Mouse (Mus musculus) forebrain, embryonic 14.5 days (tissue): ENCODE measurements at regions not wholly inside any gene's neighbourhood (a gene's known extent, or its start where the extent isn't known, plus 50 kb on each side); places are given as distances from the start of the nearest gene placed in this dataset.

Experiments
- ATAC-seq: fragments of 200-750 bp; cut with Nextera tagmentation; 2 replicates; pipeline ENCODE4 v1.8.0; 2017; ENCODE audit warnings: mild to moderate bottlenecking, moderate library complexity
- DNase-seq: peaks from one replicate; pipeline ENCODE4 v3.0.0-alpha.2; 2015; ENCODE audit warnings: low spot score
- H3K27ac ChIP-seq: fragments of 300-500 bp; sonication (generic); 2 replicates; pipeline ENCODE4 v1.5.1; 2014; ENCODE audit warnings: low read depth, mild to moderate bottlenecking, control low read depth, low read length, moderate library complexity
- H3K27me3 ChIP-seq: fragments of 300-500 bp; sonication (generic); replicated peaks from 2 replicates; pipeline ENCODE4 v1.6.1; 2014; ENCODE audit warnings: low read length, control low read depth, mixed read lengths; ENCODE audit not compliant: control insufficient read depth, insufficient read depth
- H3K36me3 ChIP-seq: fragments of 300-500 bp; sonication (generic); 2 replicates; pipeline ENCODE4 v1.6.1; 2014; ENCODE audit warnings: low read length, control low read depth; ENCODE audit not compliant: control insufficient read depth, insufficient read depth
- H3K4me1 ChIP-seq: fragments of 300-500 bp; sonication (generic); 2 replicates; pipeline ENCODE4 v1.6.1; 2014; ENCODE audit warnings: antibody characterized with exemption, low read length, control low read depth; ENCODE audit not compliant: control insufficient read depth, insufficient read depth
- H3K4me2 ChIP-seq: fragments of 300-500 bp; sonication (generic); 2 replicates; pipeline ENCODE4 v1.6.1; 2014; ENCODE audit warnings: mild to moderate bottlenecking, control low read depth, low read length
- H3K4me3 ChIP-seq: fragments of 300-500 bp; sonication (generic); 2 replicates; pipeline ENCODE4 v1.5.1; 2014; ENCODE audit warnings: low read depth, low read length, control low read depth
- H3K9ac ChIP-seq: fragments of 300-500 bp; sonication (generic); 2 replicates; pipeline ENCODE4 v1.6.1; 2014; ENCODE audit warnings: mild to moderate bottlenecking, low read length, control low read depth, moderate library complexity
- H3K9me3 ChIP-seq: fragments of 300-500 bp; sonication (generic); replicated peaks from 2 replicates; pipeline ENCODE4 v1.6.1; 2016; ENCODE audit warnings: low read length, control low read depth, mixed read lengths; ENCODE audit not compliant: control insufficient read depth
- WGBS: fragments of 180-500 bp; shearing (Covaris S2); extraction: QIAGEN DNeasy Blood & Tissue Kit; methylation state at CpG from one replicate; pipeline ENCODE4 v1.1.7; 2014; 5-methylcytosine and 5-hydroxymethylcytosine counted together

DNA sequence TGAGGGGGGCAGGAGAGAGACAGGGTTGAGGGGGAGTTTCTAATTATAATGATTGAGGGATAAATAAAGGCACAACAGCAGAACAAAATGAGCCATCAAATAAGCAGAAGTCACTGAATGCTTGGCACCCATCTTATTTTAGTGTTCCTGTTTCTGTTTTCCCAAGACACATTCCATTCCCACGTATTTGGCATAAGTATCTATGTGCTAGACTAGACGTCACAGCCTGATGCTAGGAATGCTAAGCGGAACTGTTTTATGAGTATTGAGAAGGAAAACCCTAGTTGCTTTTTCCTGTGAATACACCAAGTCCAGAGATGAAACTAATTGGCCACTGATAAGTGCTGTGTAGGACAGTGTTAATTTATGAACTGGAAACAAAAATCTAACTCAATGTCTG lies 772.4 kb upstream of the Cobl start:
- H3K27ac ChIP-seq: no peak overlapping the region
- DNase-seq: peak; percentile 58
- H3K9ac ChIP-seq: no peak overlapping the region
- H3K36me3 ChIP-seq: no peaks in the 10 kb centered on the region
- H3K27me3 ChIP-seq: no peaks in the 10 kb centered on the region
- H3K9me3 ChIP-seq: no peaks in the 10 kb centered on the region
- 62% methylated on average over 3 of the region's 3 CpGs for WGBS
- no peaks in the 10 kb centered on the region for H3K4me1 ChIP-seq
- no peak overlapping the region for H3K4me3 ChIP-seq
- H3K4me2 ChIP-seq: no peak overlapping the region
- 0 out of 2 replicates have a peak, but pooled peaks have one; percentile 26 for ATAC-seq
